Mouse (Mus musculus) left cerebral cortex, adult 9 months (tissue): Measurements from ENCODE around the gene Thada.

Experiments used
- DNase-seq, 2 experiments: peaks; one replicate each; pipeline ENCODE4 v3.0.0; 2022; ENCODE audit warnings: low spot score in 2 of 2

Thada gene

GRCm38 (mm10) chr17:84164146-84164545 is 301.9 kb downstream of the Thada start:
- no peak for DNase-seq

- DNase-seq: no peak
Observed at GRCm38 (mm10) chr17:84163066-84163785, 302.8 kb downstream of the Thada start.

- DNase-seq: no peak
Observed at GRCm38 (mm10) chr17:84162211-84162760, 303.7 kb downstream of the Thada start.

DNA sequence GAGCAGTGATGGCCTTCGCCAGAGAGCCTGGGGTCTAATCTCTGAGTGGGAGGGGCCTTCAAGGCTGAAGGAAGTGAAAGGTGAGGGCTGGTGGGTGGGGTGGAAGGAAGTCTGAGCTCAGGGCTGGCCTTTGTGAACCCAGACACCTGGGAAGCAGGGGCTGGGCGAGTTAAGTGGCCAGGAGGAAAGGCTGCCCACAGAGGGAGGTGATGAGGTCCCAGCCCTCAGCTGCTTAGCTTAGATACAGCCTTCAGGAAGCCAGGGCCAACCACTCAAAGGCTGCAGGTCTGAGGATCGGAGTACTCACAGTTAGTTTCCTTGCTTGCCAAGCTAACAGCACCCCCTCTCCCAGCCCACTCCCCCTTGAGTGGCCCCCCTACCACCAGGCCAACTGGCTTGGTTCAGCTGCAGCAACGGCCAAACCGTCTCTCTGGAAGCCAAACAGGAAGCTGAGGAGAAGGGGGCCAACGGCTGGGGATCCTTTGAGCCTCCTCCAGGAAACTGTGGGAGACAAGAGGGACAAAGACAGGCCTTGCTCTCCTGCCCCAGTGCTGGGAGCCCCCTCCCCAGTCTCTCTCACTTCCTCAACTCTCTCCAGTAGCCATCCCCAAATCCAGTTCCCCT is 304.7 kb downstream of the Thada start:
- DNase-seq: no peak

DNA sequence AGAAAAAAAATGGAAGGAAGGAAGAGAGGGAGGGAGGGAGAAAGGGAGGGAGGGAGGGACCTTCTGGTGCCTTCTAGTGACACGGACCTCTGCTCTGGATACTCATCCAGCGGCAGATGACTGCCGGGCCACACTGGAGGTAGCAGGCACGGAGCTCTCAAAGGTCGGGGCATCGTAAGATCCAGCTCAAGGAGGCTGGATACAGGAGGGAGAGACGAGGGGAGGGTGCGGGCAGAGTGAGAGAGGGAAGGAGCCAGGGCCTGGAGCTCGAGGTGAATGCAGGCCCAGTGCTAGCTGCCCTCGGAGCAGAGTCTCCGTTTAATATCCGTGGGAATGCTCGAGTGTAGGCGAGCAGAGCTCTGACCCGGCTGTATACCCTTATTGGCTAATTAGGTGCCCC is 307.1 kb downstream of the Thada start:
- DNase-seq: no peak

GRCm38 (mm10) chr17:84158461-84158795 is 307.6 kb downstream of the Thada start:
- DNase-seq: no peak

DNA sequence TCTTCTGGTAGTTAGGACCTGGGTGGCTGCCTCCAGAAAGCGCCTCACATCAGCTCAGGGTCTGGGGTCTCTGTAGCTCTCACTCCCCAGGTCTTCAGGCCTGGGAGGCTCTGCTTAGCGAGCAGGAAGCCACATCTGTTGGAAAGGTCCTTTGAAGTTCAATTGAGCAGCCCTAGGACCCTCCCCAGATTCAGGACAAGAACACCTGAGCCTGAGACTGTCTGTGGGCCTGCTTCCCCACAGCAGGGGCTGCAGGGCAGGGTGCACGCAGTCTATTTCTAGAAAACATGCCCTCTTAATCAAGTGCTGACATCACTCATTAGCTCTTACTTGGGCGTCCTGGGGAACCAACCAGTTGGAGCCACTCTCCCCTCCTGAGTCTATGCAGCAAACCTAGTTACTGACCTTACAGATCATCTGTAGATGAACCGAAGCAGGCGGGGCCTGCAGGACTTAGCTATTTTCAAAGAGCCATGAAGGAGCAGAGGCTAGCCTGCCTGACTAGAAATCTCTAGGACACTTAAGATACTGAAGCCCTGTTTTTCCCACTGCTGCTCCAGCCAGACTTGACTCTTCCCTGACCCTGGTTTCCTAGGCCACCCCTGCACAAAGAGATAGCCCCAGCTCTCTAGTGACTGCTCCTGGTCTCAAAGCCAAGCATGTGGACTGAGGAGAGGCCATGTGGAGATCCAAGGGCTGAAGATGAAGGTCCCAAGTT is 308.1 kb downstream of the Thada start:
- DNase-seq: no peak

DNA sequence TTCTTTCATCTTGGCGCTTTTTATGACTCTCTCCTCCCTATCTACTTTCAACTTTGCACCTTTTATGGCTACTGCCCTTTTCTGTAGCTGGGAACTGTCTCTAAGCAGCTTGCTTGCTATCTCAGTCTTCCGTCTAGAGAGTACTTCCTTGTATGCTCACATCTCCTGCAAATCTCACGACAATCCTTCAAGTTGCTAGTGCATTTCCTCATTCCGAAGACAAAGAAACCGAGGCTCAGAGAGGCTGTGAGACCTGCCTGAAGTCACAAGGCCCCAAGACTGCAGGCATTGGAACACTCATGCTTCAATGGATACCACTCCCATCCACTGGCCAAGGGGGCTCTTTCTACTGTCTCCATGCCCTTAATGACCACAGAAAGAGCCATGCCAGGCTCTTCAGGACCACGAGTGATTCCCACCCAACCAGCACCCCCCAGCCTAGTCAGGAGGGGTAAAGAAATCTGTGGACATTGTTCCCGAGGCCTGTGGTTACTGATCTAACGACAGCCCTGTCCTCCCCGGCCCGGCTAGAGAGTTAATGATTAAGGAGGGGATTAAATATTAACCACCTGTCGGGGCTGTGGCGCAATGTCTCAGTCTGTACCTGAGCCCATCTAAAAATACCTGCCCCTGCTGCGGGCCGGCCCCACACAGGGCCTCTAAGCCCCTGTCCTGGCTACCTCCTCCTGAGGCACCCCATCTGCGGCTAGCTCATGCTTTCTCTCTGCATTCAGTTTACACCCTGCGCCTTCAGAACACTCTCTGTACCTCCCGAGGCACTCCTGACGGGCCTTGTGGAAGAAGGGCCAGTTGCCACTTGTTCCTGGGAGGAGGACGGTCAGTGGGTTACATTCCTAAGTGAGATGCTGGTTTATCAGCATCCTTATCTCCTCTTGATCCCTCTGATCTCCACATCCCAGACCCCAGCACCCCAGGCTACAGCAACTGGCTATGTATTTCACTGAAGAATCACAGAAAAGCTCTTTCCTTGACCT is 309.0 kb downstream of the Thada start:
- DNase-seq: no peak

DNA sequence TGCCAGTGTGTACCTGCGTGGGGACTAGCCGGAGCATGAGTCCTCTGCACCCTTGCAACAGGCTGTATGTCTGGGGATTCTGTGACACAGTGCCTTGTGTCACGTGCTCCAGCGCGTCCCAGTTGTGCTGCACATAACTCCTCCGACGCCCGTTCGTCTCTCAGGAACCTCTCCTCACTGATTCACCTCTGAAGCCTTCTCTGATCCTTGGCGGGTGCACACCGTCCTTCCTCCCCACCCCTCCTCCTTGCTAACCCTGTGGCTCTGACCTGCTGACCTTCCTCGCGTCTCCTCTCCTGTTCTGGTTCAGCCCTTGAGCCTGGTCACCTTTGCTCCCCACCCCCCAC is 309.8 kb downstream of the Thada start:
- DNase-seq: no peak

GRCm38 (mm10) chr17:84155516-84156226 is 310.3 kb downstream of the Thada start:
- DNase-seq: no peak

GRCm38 (mm10) chr17:84155029-84155338 is 311.0 kb downstream of the Thada start:
- no peak for DNase-seq

GRCm38 (mm10) chr17:84154302-84155028 is 311.5 kb downstream of the Thada start:
- no peak for DNase-seq

DNA sequence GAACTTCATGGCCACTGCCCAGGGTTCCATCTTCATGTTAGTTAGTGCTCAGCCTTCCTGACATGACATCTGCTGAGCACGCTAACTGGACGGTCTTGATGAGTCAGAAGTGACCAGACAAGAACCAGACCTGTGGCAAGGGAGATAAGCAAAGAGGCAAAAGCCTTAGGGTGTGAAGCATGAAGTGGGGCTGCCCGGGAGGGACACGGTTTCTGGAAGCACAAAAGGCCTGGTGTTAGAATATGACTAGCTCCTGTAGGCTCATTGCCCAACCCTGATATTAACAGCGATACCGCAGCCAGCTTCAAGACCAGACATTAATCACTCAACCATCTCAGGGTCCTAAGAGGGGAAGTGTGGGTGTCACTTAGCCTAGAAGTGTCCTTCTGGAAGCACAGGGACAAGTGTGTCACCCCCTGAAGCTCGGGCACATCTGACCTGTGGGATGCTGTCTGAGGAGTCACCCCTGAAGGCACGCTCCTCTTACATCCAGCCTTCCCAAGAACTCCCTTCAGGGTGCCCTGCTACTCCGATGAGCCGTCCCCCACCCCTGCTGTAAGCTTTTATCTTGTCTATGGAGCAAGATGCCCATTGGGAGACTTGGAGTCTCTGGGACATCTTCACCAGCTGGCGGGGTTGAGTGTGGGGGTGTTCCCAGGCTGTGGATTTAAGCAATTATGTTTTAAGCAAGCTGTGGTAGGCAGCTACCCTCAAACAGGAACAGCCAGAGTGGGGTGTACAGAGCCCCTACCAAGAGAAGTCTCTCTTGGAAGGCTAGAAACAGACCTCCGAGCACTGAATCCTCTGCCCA is 312.8 kb downstream of the Thada start:
- DNase-seq: no peak

GRCm38 (mm10) chr17:84152206-84152975 is 313.6 kb downstream of the Thada start:
- DNase-seq: no peak

- DNase-seq: no peak
Observed at GRCm38 (mm10) chr17:84151306-84151705, 314.7 kb downstream of the Thada start.

DNA sequence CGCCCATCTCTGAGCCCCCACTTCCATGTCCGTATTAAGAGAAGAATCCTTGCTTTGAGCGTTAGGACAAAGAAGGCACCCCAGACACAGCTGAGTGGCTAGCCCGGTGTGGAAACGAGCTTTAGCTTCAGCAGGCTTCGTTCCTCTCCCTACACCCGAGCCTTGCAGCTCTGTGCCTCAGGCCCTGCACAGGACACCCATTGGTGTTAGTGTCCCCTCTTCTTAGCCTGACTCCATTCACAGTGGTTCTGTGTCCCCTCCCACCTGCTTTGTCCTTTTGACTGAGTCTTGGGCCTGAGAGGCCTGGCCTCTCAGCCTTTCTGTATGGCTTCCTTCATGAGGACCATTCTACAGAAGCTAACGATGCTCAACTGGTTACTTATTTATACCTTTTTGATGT is 315.7 kb downstream of the Thada start:
- DNase-seq: no peak

DNA sequence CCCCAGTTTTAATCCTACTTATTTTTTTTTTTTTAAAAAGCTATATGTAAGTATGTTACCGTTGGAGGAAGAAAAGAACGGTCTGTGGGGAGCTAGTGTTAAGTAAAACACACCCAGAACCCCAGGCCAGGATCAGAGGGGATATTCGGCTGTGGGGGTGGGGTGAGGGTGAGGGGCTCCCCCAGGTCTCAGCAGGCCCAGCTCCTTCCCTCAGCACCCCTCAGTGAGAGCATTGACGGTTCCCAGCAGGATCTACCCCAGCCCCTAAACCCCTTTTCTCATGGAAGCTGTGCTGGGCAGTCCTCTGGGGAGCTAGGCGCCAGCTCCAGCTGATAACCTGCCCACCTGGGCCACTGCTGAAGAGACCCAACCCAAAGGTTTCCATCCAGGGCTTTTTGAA is 316.4 kb downstream of the Thada start:
- no peak for DNase-seq

DNA sequence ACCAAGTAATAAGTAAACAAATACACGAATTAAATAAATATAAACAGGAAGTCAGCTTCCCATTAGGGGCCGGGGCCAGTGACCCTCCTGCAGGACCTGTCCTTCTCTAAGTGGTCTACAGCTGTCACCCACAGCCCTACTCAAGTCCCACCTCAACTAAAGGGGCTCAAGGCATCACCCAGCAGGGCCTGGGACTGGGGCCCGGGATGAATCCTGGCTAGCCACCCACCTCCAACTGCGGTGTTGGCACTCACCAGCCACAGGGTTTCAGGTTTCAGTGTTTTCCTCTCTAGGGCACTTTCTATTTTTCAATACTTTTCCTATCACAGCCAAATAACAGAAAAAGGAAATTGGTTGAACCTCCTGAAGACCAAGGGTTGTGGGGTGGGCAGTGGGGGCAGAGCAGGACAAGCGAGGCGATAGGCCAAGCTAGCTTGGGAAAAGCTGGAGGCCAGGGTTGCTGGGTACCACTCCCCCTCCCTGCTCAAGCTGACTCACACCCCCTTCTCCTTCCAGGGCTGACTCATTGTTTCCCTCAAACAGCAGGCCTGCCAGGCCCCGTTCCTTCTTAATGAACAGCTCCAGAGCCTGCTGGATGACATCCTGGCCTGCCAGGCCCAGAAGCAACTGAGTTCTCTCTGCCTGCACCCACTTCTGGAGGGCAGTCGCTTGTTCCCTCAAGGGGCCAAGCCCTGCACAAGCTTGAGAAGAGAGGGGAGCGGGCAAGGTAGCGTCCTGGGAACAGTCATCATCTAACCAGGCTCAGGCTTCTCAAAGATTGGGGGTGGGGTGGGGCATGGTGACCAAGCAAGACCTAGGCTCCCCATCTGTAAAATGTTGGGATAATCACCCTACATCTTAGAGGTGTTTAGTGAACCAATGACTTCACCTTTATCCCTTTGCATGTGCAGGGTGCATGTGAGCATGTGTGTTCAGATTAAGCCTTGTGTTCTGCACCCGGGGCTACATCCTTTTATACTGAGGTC is 317.2 kb downstream of the Thada start:
- peak; percentile 66 to 78 for DNase-seq
